Mouse (Mus musculus) embryonic fibroblast, embryonic 13.5 days (primary cell): ENCODE data around the gene Sgpp1.

Experiments
- CTCF ChIP-seq: IDR thresholded peaks from 2 replicates; pipeline ENCODE4 v1.5.1; 2011; ENCODE audit warnings: mild to moderate bottlenecking, control low read depth, low read length, moderate library complexity, borderline replicate concordance; ENCODE audit not compliant: insufficient read depth
- POLR2A ChIP-seq: IDR thresholded peaks from 2 replicates; pipeline ENCODE4 v1.6.1; 2011; ENCODE audit warnings: low read depth, mild to moderate bottlenecking, control low read depth, low read length, moderate library complexity

GRCm38 (mm10) chr12:75766395-75766794 lies 30.9 kb upstream of the Sgpp1 start:
- TF ChIP-seq CTCF (no peak), POLR2A (no peak)
